Mouse (Mus musculus) forebrain, embryonic 10.5 days (tissue): ENCODE results near the gene Mgat3. TPM values are rescaled to one million over a fixed set of nuclear protein-coding genes. Genes with fewer than 3 reads are reported as not detected.

Experiments
- DNase-seq: peaks from one replicate; pipeline ENCODE4 v3.0.0-alpha.2; 2017; ENCODE audit warnings: low spot score; ENCODE audit errors: extremely low spot score
- H3K27ac ChIP-seq: fragments of 300-500 bp; sonication (generic); 2 replicates; pipeline ENCODE4 v1.5.1; 2016; ENCODE audit warnings: mild to moderate bottlenecking
- H3K27me3 ChIP-seq: fragments of 300-500 bp; sonication (generic); 2 replicates; pipeline ENCODE4 v1.6.1; 2016; ENCODE audit warnings: mild to moderate bottlenecking; ENCODE audit not compliant: poor library complexity, severe bottlenecking
- H3K36me3 ChIP-seq: fragments of 300-500 bp; sonication (generic); replicated peaks from 2 replicates; pipeline ENCODE4 v1.6.1; 2016; ENCODE audit warnings: mild to moderate bottlenecking, moderate library complexity
- H3K4me1 ChIP-seq: fragments of 300-500 bp; sonication (generic); 2 replicates; pipeline ENCODE4 v1.6.1; 2016
- H3K4me3 ChIP-seq: fragments of 300-500 bp; sonication (generic); 2 replicates; pipeline ENCODE4 v1.5.1; 2016; ENCODE audit warnings: mild to moderate bottlenecking, moderate library complexity
- H3K9me3 ChIP-seq: fragments of 300-500 bp; sonication (generic); 2 replicates; pipeline ENCODE4 v1.6.1; 2016; ENCODE audit warnings: mild to moderate bottlenecking, moderate library complexity
- WGBS: fragments of 180-500 bp; shearing (Covaris S2); methylation state at CpG from one replicate; pipeline ENCODE4 v1.1.7; 2016; 5-methylcytosine and 5-hydroxymethylcytosine counted together
- polyA plus RNA-seq: library from polyadenylated mRNA; unstranded; fragments of >200 nt; fragmentation: Nextera tagmentation; extraction: Ambion mirVana; gene quantifications from 2 replicates; pipeline ENCODE4 v1.2.1, GENCODE M21; 2016

Gene Mgat3
- polyA plus RNA-seq, 1 experiment from 2014 or later, result 5.1 TPM

- peaks cover 71% of the 10 kb centered on the region for H3K36me3 ChIP-seq
- 86% methylated on average over 17 of the region's 17 CpGs for WGBS
Measured at GRCm38 (mm10) chr15:80137945-80138791, 35.4 kb upstream of the Mgat3 start.

DNA sequence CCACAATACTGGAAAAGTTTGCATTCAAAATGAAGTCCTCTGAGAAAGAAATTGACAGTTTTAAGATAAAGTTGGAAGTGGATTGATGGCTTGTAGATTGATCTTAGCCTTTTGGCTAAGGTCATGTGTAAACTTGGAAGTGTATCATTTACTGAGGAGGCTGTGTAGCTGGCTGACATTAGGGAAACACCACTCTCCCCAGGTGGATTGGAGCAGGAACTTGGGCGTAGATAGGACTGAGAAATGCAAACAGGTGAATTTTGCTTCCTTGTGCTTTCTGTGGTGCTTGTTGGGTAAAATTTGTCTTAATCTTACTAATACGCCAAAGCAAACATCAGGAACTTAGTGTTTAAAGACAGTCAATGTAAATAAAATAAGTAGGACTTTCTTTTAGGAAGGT, 33.2 kb upstream of the Mgat3 start:
- no peaks in the 10 kb centered on the region for H3K27me3 ChIP-seq
- WGBS, result 97% methylated on average over 2 of the region's 2 CpGs
- peaks cover 90% of the 10 kb centered on the region for H3K36me3 ChIP-seq

More at GRCm38 (mm10) chr15:80137945-80138791, 35.4 kb upstream of the Mgat3 start:
- Histone ChIP-seq H3K4me1 (peaks cover 27% of the 10 kb centered on the region), H3K27me3 (no peaks in the 10 kb centered on the region), H3K9me3 (peaks cover 8% of the 10 kb centered on the region; the same call in 1 of the 2 replicates), H3K27ac (no peak overlapping the region), H3K4me3 (no peak overlapping the region)
- no peak for DNase-seq

GRCm38 (mm10) chr15:80140878-80141277, 32.6 kb upstream of the Mgat3 start:
- no peaks in the 10 kb centered on the region for H3K27me3 ChIP-seq
- H3K9me3 ChIP-seq, result peaks cover 8% of the 10 kb centered on the region; the same call in 1 of the 2 replicates
- no peak for DNase-seq
- peaks cover 11% of the 10 kb centered on the region for H3K4me1 ChIP-seq
- peaks cover 91% of the 10 kb centered on the region for H3K36me3 ChIP-seq
- no peak overlapping the region for H3K27ac ChIP-seq
- 94% methylated on average over 3 of the region's 3 CpGs for WGBS
- H3K4me3 ChIP-seq, result no peak overlapping the region

More for the DNA sequence above, 33.2 kb upstream of the Mgat3 start:
- Histone ChIP-seq H3K4me1 (peaks cover 11% of the 10 kb centered on the region), H3K9me3 (peaks cover 8% of the 10 kb centered on the region; the same call in 1 of the 2 replicates), H3K4me3 (no peak overlapping the region), H3K27ac (no peak overlapping the region)
- DNase-seq, result no peak

DNA sequence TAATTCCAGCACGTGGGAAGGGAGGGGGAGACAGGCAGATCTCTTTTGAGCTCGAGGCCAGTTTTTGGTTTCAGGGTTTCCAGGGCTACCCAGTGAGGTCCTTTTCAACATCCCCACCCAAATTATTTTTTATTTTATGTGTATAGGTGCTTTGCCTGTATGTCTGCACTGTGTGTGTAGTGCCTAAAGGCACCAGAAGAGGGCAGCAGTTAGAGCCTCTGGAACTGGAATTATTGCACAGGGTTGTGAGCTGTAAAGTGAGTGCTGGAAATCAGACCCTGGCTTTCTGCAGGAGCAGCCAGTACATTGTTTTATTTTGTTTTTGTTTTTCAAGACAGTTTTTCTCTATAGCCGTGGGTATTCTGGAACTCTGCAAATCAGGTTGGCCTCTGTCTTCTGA, 31.4 kb upstream of the Mgat3 start:
- H3K36me3 ChIP-seq, result peaks cover 83% of the 10 kb centered on the region
- DNase-seq, result no peak
- H3K27ac ChIP-seq, result no peak overlapping the region
- peaks cover 11% of the 10 kb centered on the region for H3K4me1 ChIP-seq
- no peak overlapping the region for H3K4me3 ChIP-seq
- H3K27me3 ChIP-seq, result no peaks in the 10 kb centered on the region
- H3K9me3 ChIP-seq, result peaks cover 8% of the 10 kb centered on the region; the same call in 1 of the 2 replicates
- whole genome bisulfite sequencing, result 95% methylated on average over 3 of the region's 3 CpGs

GRCm38 (mm10) chr15:80143760-80144159, 29.8 kb upstream of the Mgat3 start:
- H3K36me3 ChIP-seq, result peaks cover 79% of the 10 kb centered on the region

DNA sequence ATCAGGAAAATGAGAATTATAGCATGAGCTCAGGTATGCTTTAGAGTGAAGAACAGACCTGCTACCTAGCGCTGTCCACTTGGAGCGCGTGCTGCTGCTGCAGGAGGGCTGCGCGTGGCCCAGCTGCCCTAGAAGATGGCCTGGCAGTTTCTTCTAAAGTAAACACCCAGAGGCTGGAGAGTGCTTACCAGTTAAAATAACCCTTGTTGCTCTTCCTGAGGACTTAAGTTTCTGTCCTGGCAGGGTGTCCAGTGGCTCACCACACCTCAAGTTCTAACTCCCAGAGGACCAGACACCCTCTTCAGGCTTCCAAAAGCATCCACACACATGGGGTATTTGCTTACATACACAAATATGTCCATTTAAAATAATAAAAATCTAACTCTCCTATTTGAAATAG, 28.1 kb upstream of the Mgat3 start:
- no peak for DNase-seq
- WGBS, result 95% methylated on average over 5 of the region's 5 CpGs
- peaks cover 8% of the 10 kb centered on the region for H3K4me1 ChIP-seq
- H3K27ac ChIP-seq, result no peak overlapping the region
- H3K27me3 ChIP-seq, result no peaks in the 10 kb centered on the region
- peaks cover 8% of the 10 kb centered on the region; the same call in 1 of the 2 replicates for H3K9me3 ChIP-seq
- H3K36me3 ChIP-seq, result peaks cover 79% of the 10 kb centered on the region
- no peak overlapping the region for H3K4me3 ChIP-seq

More at GRCm38 (mm10) chr15:80143760-80144159, 29.8 kb upstream of the Mgat3 start:
- Histone ChIP-seq H3K4me3 (no peak overlapping the region), H3K9me3 (peaks cover 8% of the 10 kb centered on the region; the same call in 1 of the 2 replicates), H3K27ac (no peak overlapping the region), H3K4me1 (peaks cover 7% of the 10 kb centered on the region), H3K27me3 (no peaks in the 10 kb centered on the region)
- 93% methylated on average over 6 of the region's 6 CpGs for WGBS
- DNase-seq, result no peak

DNA sequence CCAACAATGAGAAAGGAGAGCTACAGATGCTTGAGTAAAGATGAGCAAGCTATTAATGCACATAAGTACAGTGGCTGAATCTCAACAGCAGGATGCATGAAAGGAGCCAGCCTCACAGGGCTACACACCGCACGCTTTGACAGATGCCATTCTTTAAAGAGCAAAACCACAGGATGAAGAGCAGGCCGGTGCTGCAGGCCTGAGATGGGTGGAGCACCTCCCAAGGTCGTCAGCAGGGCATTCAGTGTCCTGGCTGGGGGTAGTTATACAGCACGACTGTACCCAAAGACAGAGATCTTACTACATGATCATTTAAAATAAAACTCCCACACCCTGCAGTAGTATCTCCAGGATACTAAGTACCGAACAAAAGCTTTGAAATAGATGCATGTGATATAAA, 27.4 kb upstream of the Mgat3 start:
- no peak for DNase-seq
- Histone ChIP-seq H3K4me1 (peaks cover 8% of the 10 kb centered on the region), H3K4me3 (no peak overlapping the region), H3K27me3 (no peaks in the 10 kb centered on the region), H3K9me3 (peaks cover 8% of the 10 kb centered on the region; the same call in 1 of the 2 replicates), H3K27ac (no peak overlapping the region), H3K36me3 (peaks cover 79% of the 10 kb centered on the region)
- 79% methylated on average over 6 of the region's 6 CpGs for WGBS

DNA sequence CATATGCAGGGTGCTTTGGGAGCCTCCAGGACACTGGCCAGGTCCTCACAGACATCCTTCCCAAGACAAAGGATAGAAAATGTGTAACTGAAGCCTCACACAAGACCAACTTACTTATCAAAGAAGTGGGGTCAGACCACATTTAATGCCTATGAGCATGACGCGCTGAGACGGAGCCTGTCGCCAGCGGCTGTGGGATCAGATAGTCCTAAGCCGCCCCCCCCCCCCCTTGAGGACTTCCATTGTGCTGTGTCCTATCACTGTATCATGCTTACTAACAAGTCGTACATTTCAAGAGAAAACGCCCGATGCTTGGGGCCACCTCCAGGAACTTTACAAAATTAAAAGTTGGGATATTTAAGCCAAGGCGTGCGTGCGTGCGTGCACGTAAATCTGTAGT, 26.4 kb upstream of the Mgat3 start:
- 93% methylated on average over 14 of the region's 14 CpGs for WGBS

GRCm38 (mm10) chr15:80147511-80147910, 26.0 kb upstream of the Mgat3 start:
- DNase-seq, result no peak
- H3K27me3 ChIP-seq, result no peaks in the 10 kb centered on the region
- H3K4me3 ChIP-seq, result no peak overlapping the region
- H3K27ac ChIP-seq, result no peak overlapping the region
- no peaks in the 10 kb centered on the region for H3K9me3 ChIP-seq
- peaks cover 8% of the 10 kb centered on the region for H3K4me1 ChIP-seq
- H3K36me3 ChIP-seq, result peaks cover 79% of the 10 kb centered on the region
- 85% methylated on average over 5 of the region's 5 CpGs for WGBS

More for the DNA sequence above, 26.4 kb upstream of the Mgat3 start:
- H3K36me3 ChIP-seq, result peaks cover 79% of the 10 kb centered on the region
- no peak for DNase-seq
- H3K27me3 ChIP-seq, result no peaks in the 10 kb centered on the region
- no peak overlapping the region for H3K4me3 ChIP-seq
- H3K4me1 ChIP-seq, result peaks cover 8% of the 10 kb centered on the region
- no peak overlapping the region for H3K27ac ChIP-seq
- H3K9me3 ChIP-seq, result peaks cover 3% of the 10 kb centered on the region; the same call in 1 of the 2 replicates

DNA sequence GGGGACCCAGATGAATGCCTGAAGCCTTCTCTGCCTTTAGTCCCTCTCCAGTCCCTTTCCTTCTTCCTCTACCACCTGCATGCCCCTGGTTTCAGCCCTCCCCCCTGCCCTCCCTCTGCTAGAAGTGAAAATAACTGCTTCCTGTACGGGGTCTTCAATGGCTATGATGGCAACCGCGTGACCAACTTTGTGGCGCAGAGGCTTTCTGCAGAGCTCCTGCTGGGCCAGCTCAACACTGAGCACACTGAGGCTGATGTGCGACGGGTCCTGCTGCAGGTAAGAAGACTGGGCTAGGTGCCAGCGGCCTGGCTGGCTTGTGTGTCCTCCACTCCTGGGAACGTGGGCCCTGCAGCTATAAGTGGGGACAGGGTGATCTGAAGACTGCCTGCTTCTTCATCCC, 25.0 kb upstream of the Mgat3 start:
- no peak overlapping the region for H3K4me3 ChIP-seq
- H3K27me3 ChIP-seq, result no peaks in the 10 kb centered on the region
- peaks cover 79% of the 10 kb centered on the region for H3K36me3 ChIP-seq
- DNase-seq, result no peak
- peaks cover 8% of the 10 kb centered on the region for H3K4me1 ChIP-seq
- no peaks in the 10 kb centered on the region for H3K9me3 ChIP-seq
- WGBS, result 94% methylated on average over 8 of the region's 8 CpGs
- no peak overlapping the region for H3K27ac ChIP-seq

- peaks cover 79% of the 10 kb centered on the region for H3K36me3 ChIP-seq
- no peaks in the 10 kb centered on the region for H3K9me3 ChIP-seq
- no peak overlapping the region for H3K4me3 ChIP-seq
- H3K4me1 ChIP-seq, result peaks cover 8% of the 10 kb centered on the region
- WGBS, result 97% methylated on average over 7 of the region's 7 CpGs
- no peak overlapping the region for H3K27ac ChIP-seq
- no peak for DNase-seq
- no peaks in the 10 kb centered on the region for H3K27me3 ChIP-seq
Measured at GRCm38 (mm10) chr15:80149517-80149916, 24.0 kb upstream of the Mgat3 start.

GRCm38 (mm10) chr15:80152663-80153062, 20.9 kb upstream of the Mgat3 start:
- H3K36me3 ChIP-seq, result peaks cover 97% of the 10 kb centered on the region
- H3K4me3 ChIP-seq, result no peak overlapping the region
- H3K9me3 ChIP-seq, result no peaks in the 10 kb centered on the region
- no peak overlapping the region for H3K27ac ChIP-seq
- no peak for DNase-seq
- H3K4me1 ChIP-seq, result peaks cover 10% of the 10 kb centered on the region
- H3K27me3 ChIP-seq, result no peaks in the 10 kb centered on the region
- 92% methylated on average over 10 of the region's 10 CpGs for WGBS

GRCm38 (mm10) chr15:80153757-80154156, 19.8 kb upstream of the Mgat3 start:
- no peak overlapping the region for H3K27ac ChIP-seq
- no peak overlapping the region for H3K4me3 ChIP-seq
- DNase-seq, result no peak
- peaks cover 13% of the 10 kb centered on the region for H3K4me1 ChIP-seq
- WGBS, result 87% methylated on average over 11 of the region's 11 CpGs
- no peaks in the 10 kb centered on the region for H3K9me3 ChIP-seq
- no peaks in the 10 kb centered on the region for H3K27me3 ChIP-seq
- peaks cover 99% of the 10 kb centered on the region for H3K36me3 ChIP-seq
